Mouse (Mus musculus) subcutaneous adipose tissue, adult 2 months (tissue): ENCODE data around the gene Pwwp2a. TPM values are rescaled to one million over a fixed set of nuclear protein-coding genes. Genes with fewer than 3 reads are reported as not detected.

Source experiments
- polyA plus RNA-seq: library from polyadenylated mRNA; depleted of rRNA; stranded (reverse); fragments of >200 nt; gene quantifications from 2 replicates; pipeline ENCODE4 v1.2.3, GENCODE M21; 2012; ENCODE audit warnings: low replicate concordance; rRNA removed

The Pwwp2a gene
- polyA plus RNA-seq: 8.1 and 17.1 TPM in 2 replicates

GRCm38 (mm10) chr11:43681472-43682414 is at the start of gene Pwwp2a:
Gene Pwwp2a (plus strand): TSS chr11:43681998.

GRCm38 (mm10) chr11:43747233-43748226 is 65.7 kb downstream of the Pwwp2a start, which contains the start of gene Ttc1:
Gene Ttc1 (minus strand): TSS chr11:43748008.

Other genes starting within 250 kb of the Pwwp2a start
- 2.5 and 5.2 TPM in 2 replicates for gene Slu7, start 248.3 kb upstream of the Pwwp2a start, polyA plus RNA-seq
- gene C1qtnf2, start 207.7 kb upstream of the Pwwp2a start, polyA plus RNA-seq: 13.7 and 15.1 TPM in 2 replicates
- gene Ccnjl, start 153.2 kb upstream of the Pwwp2a start, polyA plus RNA-seq: 0.32 and 1.1 TPM in 2 replicates
- 0.07 and 0.23 TPM in 2 replicates for gene 4933415A04Rik, start 95.0 kb upstream of the Pwwp2a start, polyA plus RNA-seq
- not detected in 2 replicates for gene Fabp6, start 80.5 kb upstream of the Pwwp2a start, polyA plus RNA-seq
- gene Ttc1, start 66.0 kb downstream of the Pwwp2a start, polyA plus RNA-seq: 17.9 and 19.7 TPM in 2 replicates
- gene Adra1b, start 219.2 kb downstream of the Pwwp2a start, polyA plus RNA-seq: 2.8 and 3.4 TPM in 2 replicates